Mouse (Mus musculus): Measurements from ENCODE around the gene Mtus2. TPM values are rescaled to one million over a fixed set of nuclear protein-coding genes. Genes with fewer than 3 reads are reported as not detected.
A peak's percentile ranks its signal among the peaks of the same experiment; 100 is the strongest.

Gene Mtus2
- 11.4 and 12.4 TPM in 2 replicates for polyA plus RNA-seq (2015; fragmentation: Nextera tagmentation; extraction: Ambion mirVana)

DNA sequence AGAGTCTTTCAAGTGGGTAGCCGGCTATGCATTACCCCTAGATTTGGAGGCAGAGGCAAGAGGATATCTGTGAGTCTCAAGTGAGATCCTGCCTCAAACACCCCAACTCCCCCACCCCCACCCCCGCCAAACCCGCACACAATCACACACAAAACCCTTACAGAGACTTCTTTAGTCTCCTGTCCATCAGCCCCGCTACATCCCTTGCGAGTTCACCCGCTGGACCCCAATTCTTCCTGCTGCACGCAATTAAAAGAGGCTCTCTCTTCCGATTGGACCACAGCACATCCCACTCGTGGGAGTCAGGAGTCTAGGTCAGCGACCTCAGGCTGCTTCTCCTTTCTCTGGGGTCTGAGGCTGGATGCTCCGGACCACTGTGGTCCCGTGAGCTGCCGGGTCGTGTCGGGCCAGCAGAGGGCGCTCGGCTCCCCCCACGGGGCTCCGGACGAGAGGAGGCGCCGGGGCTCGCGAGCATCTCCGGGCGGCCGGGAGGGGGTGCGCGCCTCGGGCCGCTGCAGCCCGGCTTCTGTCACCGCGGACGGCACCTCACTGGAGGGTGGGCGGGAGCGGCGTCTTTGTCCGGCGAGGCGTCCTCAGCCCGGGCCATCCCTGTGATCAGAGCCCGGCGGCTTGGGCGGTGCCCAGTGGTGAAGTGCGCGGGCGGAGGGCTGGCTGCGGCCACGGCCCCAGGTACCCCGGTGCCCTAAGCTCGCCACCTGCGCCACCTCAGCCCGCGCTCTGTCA lies at the start of gene Mtus2:
TSS of gene Mtus2 (plus strand) at position 500 of the 744 bp plus-strand sequence.
- peaks cover 8% of the 10 kb centered on the region for H3K4me1 ChIP-seq (ENCODE audit: control insufficient read depth, insufficient read depth, low read length)
- peak within 1 kb of the TSS; percentile 55 for H3K4me3 ChIP-seq (replicated peaks; ENCODE audit: low read length)
- H3K9me3 ChIP-seq (replicated peaks; ENCODE audit: control insufficient read depth, low read length): no peaks in the 10 kb centered on the region
- WGBS: under 1% methylated on average over 55 of the region's 55 CpGs
- H3K27ac ChIP-seq (ENCODE audit: low read length): no peak within 1 kb of the TSS
- peak within 1 kb of the TSS; percentile 98 for H3K4me2 ChIP-seq (ENCODE audit: low read depth, low read length)
- H3K36me3 ChIP-seq (ENCODE audit: control insufficient read depth, insufficient read depth, low read length): no peaks in the 10 kb centered on the region
- H3K27me3 ChIP-seq (ENCODE audit: control insufficient read depth, insufficient read depth, low read length): peaks cover 33% of the 10 kb centered on the region
- peak within 1 kb of the TSS; percentile 63 for H3K9ac ChIP-seq (ENCODE audit: low read length)
- ATAC-seq (ENCODE audit: insufficient read depth, low FRiP score): peak; percentile 87

GRCm38 (mm10) chr5:147907851-147908250 lies 49.3 kb upstream of the Mtus2 start:
- no peak for ATAC-seq (ENCODE audit: insufficient read depth, low FRiP score)
- H3K27ac ChIP-seq (ENCODE audit: low read length): no peak overlapping the region
- no peaks in the 10 kb centered on the region for H3K4me1 ChIP-seq (ENCODE audit: control insufficient read depth, insufficient read depth, low read length)
- no peaks in the 10 kb centered on the region for H3K27me3 ChIP-seq (ENCODE audit: control insufficient read depth, insufficient read depth, low read length)
- no peak overlapping the region for H3K9ac ChIP-seq (ENCODE audit: low read length)
- no peak overlapping the region for H3K4me3 ChIP-seq (replicated peaks; ENCODE audit: low read length)
- WGBS: 77% methylated on average over 8 of the region's 8 CpGs
- H3K9me3 ChIP-seq (replicated peaks; ENCODE audit: control insufficient read depth, low read length): no peaks in the 10 kb centered on the region
- H3K36me3 ChIP-seq (ENCODE audit: control insufficient read depth, insufficient read depth, low read length): no peaks in the 10 kb centered on the region
- no peak overlapping the region for H3K4me2 ChIP-seq (ENCODE audit: low read depth, low read length)

- WGBS: 68% methylated on average over 12 of the region's 12 CpGs
- Histone ChIP-seq H3K4me2 (ENCODE audit: low read depth, low read length) (no peak overlapping the region), H3K27ac (ENCODE audit: low read length) (no peak overlapping the region), H3K9ac (ENCODE audit: low read length) (no peak overlapping the region), H3K27me3 (ENCODE audit: control insufficient read depth, insufficient read depth, low read length) (no peaks in the 10 kb centered on the region), H3K36me3 (ENCODE audit: control insufficient read depth, insufficient read depth, low read length) (no peaks in the 10 kb centered on the region), H3K9me3 (replicated peaks; ENCODE audit: control insufficient read depth, low read length) (no peaks in the 10 kb centered on the region), H3K4me1 (ENCODE audit: control insufficient read depth, insufficient read depth, low read length) (no peaks in the 10 kb centered on the region; the same call in 1 of the 2 replicates), H3K4me3 (replicated peaks; ENCODE audit: low read length) (no peak overlapping the region)
- ATAC-seq (ENCODE audit: insufficient read depth, low FRiP score): no peak
These were observed 46.2 kb upstream of the Mtus2 start for GRCm38 (mm10) chr5:147910807-147911509.

DNA sequence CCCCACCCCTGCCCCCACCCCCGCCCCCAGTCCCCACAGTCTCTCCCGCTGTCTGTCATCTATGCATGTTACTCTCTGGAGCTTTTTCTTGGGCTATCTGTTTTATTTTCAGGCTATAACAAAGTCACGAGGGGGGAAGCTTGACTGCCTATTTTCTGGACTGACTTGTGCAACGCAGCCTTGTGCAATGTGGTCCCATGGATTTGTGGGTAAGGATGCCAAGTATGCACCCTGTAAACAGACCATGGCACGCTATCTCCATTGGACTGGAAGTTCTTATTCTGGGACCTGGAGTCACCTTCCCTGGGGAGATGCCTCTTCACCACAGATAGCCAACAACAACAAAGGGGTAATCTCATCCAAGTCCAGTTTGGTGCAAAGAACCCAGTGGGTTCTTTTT lies 45.4 kb upstream of the Mtus2 start:
- ATAC-seq (ENCODE audit: insufficient read depth, low FRiP score): no peak
- no peak overlapping the region for H3K27ac ChIP-seq (ENCODE audit: low read length)

DNA sequence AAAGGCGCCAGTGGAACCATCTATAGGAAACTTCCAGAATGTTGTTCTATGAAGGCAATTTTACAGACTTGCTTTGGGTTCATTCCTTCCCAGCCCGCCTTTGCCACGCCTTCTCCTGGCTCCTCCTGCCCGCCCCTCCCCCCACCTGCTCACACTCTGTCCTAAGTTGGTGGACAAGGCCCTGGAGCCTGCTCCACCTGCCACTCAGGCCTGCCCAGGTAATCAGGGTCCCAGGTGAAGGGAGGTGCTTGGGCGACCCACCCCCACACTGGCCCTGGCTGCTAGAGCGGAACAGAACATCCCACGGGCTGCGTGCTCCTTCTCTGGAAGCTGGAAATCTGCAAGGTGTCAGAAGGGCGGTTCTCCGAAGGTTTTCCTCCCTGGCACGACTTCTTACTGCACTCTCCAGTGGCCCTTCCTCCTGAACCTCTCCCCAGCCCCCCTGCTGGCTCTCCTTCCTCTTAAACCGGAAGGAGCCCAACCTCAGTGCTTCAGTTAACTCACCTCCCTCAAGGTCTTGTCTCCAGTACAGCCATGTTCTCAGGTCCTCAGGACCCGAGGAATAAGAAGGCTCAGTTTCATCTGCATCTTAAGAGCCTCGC lies 43.8 kb upstream of the Mtus2 start:
- no peaks in the 10 kb centered on the region for H3K9me3 ChIP-seq (replicated peaks; ENCODE audit: control insufficient read depth, low read length)
- H3K4me2 ChIP-seq (ENCODE audit: low read depth, low read length): peak overlapping the region; percentile 19; the same call in 1 of the 2 replicates
- H3K36me3 ChIP-seq (ENCODE audit: control insufficient read depth, insufficient read depth, low read length): no peaks in the 10 kb centered on the region
- H3K4me3 ChIP-seq (replicated peaks; ENCODE audit: low read length): no peak overlapping the region
- no peaks in the 10 kb centered on the region; the same call in 1 of the 2 replicates for H3K4me1 ChIP-seq (ENCODE audit: control insufficient read depth, insufficient read depth, low read length)
- 26% methylated on average over 14 of the region's 14 CpGs for WGBS
- no peaks in the 10 kb centered on the region for H3K27me3 ChIP-seq (ENCODE audit: control insufficient read depth, insufficient read depth, low read length)
- H3K27ac ChIP-seq (ENCODE audit: low read length): peak overlapping the region; percentile 12; the same call in 1 of the 2 replicates
- peak overlapping the region; percentile 32; the same call in 1 of the 2 replicates for H3K9ac ChIP-seq (ENCODE audit: low read length)
- peak; percentile 71 for ATAC-seq (ENCODE audit: insufficient read depth, low FRiP score)

More for the DNA sequence above, 45.4 kb upstream of the Mtus2 start:
- Histone ChIP-seq H3K9me3 (replicated peaks; ENCODE audit: control insufficient read depth, low read length) (no peaks in the 10 kb centered on the region), H3K36me3 (ENCODE audit: control insufficient read depth, insufficient read depth, low read length) (no peaks in the 10 kb centered on the region), H3K4me1 (ENCODE audit: control insufficient read depth, insufficient read depth, low read length) (no peaks in the 10 kb centered on the region; the same call in 1 of the 2 replicates), H3K9ac (ENCODE audit: low read length) (no peak overlapping the region), H3K4me2 (ENCODE audit: low read depth, low read length) (no peak overlapping the region), H3K27me3 (ENCODE audit: control insufficient read depth, insufficient read depth, low read length) (no peaks in the 10 kb centered on the region), H3K4me3 (replicated peaks; ENCODE audit: low read length) (no peak overlapping the region)
- 64% methylated on average over 5 of the region's 5 CpGs for WGBS

DNA sequence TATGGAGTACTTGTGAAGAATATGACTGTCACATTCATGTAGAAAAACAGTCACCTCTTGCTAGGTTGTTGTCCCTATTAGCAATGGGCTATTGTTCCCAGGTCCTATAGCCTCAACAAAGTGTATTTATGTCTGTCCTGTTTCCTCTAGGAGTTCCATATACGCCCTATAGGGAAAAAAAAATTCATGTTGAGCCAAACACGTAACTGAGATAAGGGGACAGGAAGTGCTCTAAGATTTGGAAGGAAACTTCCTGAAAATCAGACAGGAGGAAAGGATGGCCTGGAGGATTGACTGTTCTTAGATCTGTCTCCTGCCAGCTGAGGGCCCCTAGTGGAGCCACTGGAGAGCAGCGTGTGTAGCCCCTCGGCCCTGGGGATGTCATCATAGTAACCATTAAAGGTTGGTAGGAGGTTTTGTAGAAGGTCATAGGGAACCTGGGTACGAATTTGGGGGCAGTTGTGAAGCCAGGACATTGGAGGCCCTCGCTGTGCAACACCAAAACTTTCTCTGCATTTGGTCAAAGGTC lies 42.0 kb upstream of the Mtus2 start:
- no peaks in the 10 kb centered on the region for H3K9me3 ChIP-seq (replicated peaks; ENCODE audit: control insufficient read depth, low read length)
- H3K36me3 ChIP-seq (ENCODE audit: control insufficient read depth, insufficient read depth, low read length): no peaks in the 10 kb centered on the region
- H3K4me1 ChIP-seq (ENCODE audit: control insufficient read depth, insufficient read depth, low read length): no peaks in the 10 kb centered on the region; the same call in 1 of the 2 replicates
- H3K27me3 ChIP-seq (ENCODE audit: control insufficient read depth, insufficient read depth, low read length): no peaks in the 10 kb centered on the region
- ATAC-seq (ENCODE audit: insufficient read depth, low FRiP score): no peak
- no peak overlapping the region for H3K4me3 ChIP-seq (replicated peaks; ENCODE audit: low read length)
- no peak overlapping the region for H3K9ac ChIP-seq (ENCODE audit: low read length)
- WGBS: 58% methylated on average over 6 of the region's 6 CpGs
- no peak overlapping the region for H3K27ac ChIP-seq (ENCODE audit: low read length)
- no peak overlapping the region for H3K4me2 ChIP-seq (ENCODE audit: low read depth, low read length)

GRCm38 (mm10) chr5:147916171-147916570 lies 40.9 kb upstream of the Mtus2 start:
- no peaks in the 10 kb centered on the region; the same call in 1 of the 2 replicates for H3K4me1 ChIP-seq (ENCODE audit: control insufficient read depth, insufficient read depth, low read length)
- H3K9ac ChIP-seq (ENCODE audit: low read length): no peak overlapping the region
- no peaks in the 10 kb centered on the region for H3K27me3 ChIP-seq (ENCODE audit: control insufficient read depth, insufficient read depth, low read length)
- 81% methylated on average over 9 of the region's 9 CpGs for WGBS
- no peak for ATAC-seq (ENCODE audit: insufficient read depth, low FRiP score)
- no peak overlapping the region for H3K4me3 ChIP-seq (replicated peaks; ENCODE audit: low read length)
- no peaks in the 10 kb centered on the region for H3K36me3 ChIP-seq (ENCODE audit: control insufficient read depth, insufficient read depth, low read length)
- no peak overlapping the region for H3K27ac ChIP-seq (ENCODE audit: low read length)
- no peak overlapping the region for H3K4me2 ChIP-seq (ENCODE audit: low read depth, low read length)
- H3K9me3 ChIP-seq (replicated peaks; ENCODE audit: control insufficient read depth, low read length): no peaks in the 10 kb centered on the region

GRCm38 (mm10) chr5:147918044-147918846 lies 38.9 kb upstream of the Mtus2 start:
- Histone ChIP-seq H3K27me3 (ENCODE audit: control insufficient read depth, insufficient read depth, low read length) (no peaks in the 10 kb centered on the region), H3K4me1 (ENCODE audit: control insufficient read depth, insufficient read depth, low read length) (no peaks in the 10 kb centered on the region; the same call in 1 of the 2 replicates), H3K27ac (ENCODE audit: low read length) (no peak overlapping the region; the same call in 1 of the 2 replicates), H3K4me3 (replicated peaks; ENCODE audit: low read length) (no peak overlapping the region), H3K36me3 (ENCODE audit: control insufficient read depth, insufficient read depth, low read length) (no peaks in the 10 kb centered on the region), H3K9ac (ENCODE audit: low read length) (no peak overlapping the region), H3K9me3 (replicated peaks; ENCODE audit: control insufficient read depth, low read length) (no peaks in the 10 kb centered on the region), H3K4me2 (ENCODE audit: low read depth, low read length) (no peak overlapping the region)
- no peak for ATAC-seq (ENCODE audit: insufficient read depth, low FRiP score)
- 65% methylated on average over 17 of the region's 17 CpGs for WGBS
